Mouse (Mus musculus) kidney, adult 9 months (tissue): ENCODE measurements around the gene Fam83e.

Experiments
- DNase-seq: peaks from one replicate; pipeline ENCODE4 v3.0.0; 2022

Fam83e gene

GRCm38 (mm10) chr7:45742338-45742737 is 21.3 kb downstream of the Fam83e start:
- no peak for DNase-seq

- peak; percentile 85 for DNase-seq
Measured at GRCm38 (mm10) chr7:45744387-45744786, 23.4 kb downstream of the Fam83e start.

- DNase-seq, result no peak
Measured at GRCm38 (mm10) chr7:45746518-45746917, 25.5 kb downstream of the Fam83e start.

GRCm38 (mm10) chr7:45747450-45747849 is 26.4 kb downstream of the Fam83e start:
- no peak for DNase-seq

GRCm38 (mm10) chr7:45748110-45748509 is 27.1 kb downstream of the Fam83e start:
- DNase-seq, result peak; percentile 41

- no peak for DNase-seq
Measured at GRCm38 (mm10) chr7:45749401-45749800, 28.4 kb downstream of the Fam83e start.

GRCm38 (mm10) chr7:45750162-45750561 is 29.1 kb downstream of the Fam83e start:
- DNase-seq, result peak; percentile 47

GRCm38 (mm10) chr7:45755703-45756102 is 34.7 kb downstream of the Fam83e start:
- DNase-seq, result no peak

GRCm38 (mm10) chr7:45759400-45759799 is 38.4 kb downstream of the Fam83e start:
- DNase-seq, result peak; percentile 77

GRCm38 (mm10) chr7:45760151-45760550 is 39.1 kb downstream of the Fam83e start:
- no peak for DNase-seq

GRCm38 (mm10) chr7:45765995-45766394 is 45.0 kb downstream of the Fam83e start:
- DNase-seq, result no peak

- no peak for DNase-seq
Measured at GRCm38 (mm10) chr7:45766764-45767163, 45.8 kb downstream of the Fam83e start.

- no peak for DNase-seq
Measured at GRCm38 (mm10) chr7:45767500-45767899, 46.5 kb downstream of the Fam83e start.

GRCm38 (mm10) chr7:45770427-45771082 is 49.5 kb downstream of the Fam83e start:
- DNase-seq, result peak; percentile 41

GRCm38 (mm10) chr7:45771101-45771500 is 50.1 kb downstream of the Fam83e start:
- DNase-seq, result no peak

- peak; percentile 58 for DNase-seq
Measured at GRCm38 (mm10) chr7:45775237-45775636, 54.2 kb downstream of the Fam83e start.
